Mouse (Mus musculus) CD4-positive helper T cell, adult 2 months (primary cell): ENCODE measurements around the gene Muc5b.
"Not testable (repeated sequence)": the region's sequence is repeated elsewhere in the genome, so short reads cannot be mapped to it uniquely, and the experiment has no call there.

Source experiments
- DNase-seq: peaks from one replicate; pipeline ENCODE4 v3.0.0-alpha.2; 2012; ENCODE audit warnings: low read depth, missing footprints, low spot score

Muc5b gene

GRCm38 (mm10) chr7:141838779-141839178 lies at the start of gene Muc5b:
Gene Muc5b, plus strand, starts transcription at chr7:141839070.
- no peak for DNase-seq

DNA sequence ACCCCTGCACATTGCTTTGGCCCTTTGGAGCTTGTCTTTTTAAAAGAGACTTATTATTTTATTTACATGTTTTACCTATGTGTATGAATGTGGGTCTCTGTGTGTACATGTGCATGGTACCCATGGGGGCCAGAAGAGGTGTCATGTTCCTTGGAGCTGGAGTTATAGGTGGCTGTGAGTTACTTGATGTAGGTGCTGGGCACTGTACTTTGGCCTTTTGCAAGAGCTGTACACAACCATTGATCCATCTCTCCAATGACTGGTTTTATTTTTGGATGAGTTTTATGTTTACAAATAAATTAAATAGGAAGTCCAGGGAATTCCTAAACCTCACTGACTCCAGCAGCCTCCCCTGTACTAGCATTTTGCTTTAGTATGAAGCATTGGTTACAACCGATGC lies 44.6 kb upstream of the Muc5b start:
- DNase-seq = no peak

DNA sequence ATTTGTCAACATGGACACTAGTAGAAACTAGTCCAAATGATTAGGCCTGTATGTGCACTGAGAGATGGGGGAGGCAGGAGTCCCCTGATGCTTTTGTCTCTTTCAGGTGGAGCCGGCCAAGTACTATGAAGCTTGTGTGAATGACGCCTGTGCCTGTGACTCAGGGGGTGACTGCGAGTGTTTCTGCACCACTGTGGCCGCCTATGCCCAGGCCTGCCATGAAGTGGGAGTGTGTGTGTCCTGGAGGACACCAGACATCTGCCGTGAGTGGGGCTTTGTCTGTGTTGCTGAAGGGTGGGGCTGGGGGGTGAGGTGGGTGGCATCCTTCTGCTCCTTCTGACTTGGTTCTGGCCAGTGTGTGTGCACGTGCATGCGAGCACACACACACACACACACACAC lies 35.7 kb upstream of the Muc5b start:
- no peak for DNase-seq

DNA sequence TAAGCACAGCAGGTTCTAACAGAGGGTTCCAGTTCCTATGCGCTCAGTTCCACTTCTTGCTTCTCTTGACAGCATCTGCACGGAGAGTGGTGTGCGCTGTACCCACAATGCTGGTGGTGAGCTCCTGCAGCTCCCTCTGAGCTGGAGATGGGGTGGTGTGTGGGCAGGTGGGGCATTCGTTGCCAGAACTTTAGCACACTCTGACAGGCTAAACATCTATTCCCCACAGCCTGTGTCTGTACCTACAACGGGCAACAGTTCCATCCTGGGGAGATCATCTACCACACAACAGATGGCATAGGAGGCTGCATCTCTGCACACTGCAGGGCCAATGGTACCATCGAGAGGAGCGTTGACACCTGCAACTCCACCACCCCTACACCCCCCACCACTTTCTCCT lies 33.5 kb upstream of the Muc5b start:
- no peak for DNase-seq

- DNase-seq = not testable (repeated sequence)
Measured at GRCm38 (mm10) chr7:141807823-141808222, 31.0 kb upstream of the Muc5b start.

DNA sequence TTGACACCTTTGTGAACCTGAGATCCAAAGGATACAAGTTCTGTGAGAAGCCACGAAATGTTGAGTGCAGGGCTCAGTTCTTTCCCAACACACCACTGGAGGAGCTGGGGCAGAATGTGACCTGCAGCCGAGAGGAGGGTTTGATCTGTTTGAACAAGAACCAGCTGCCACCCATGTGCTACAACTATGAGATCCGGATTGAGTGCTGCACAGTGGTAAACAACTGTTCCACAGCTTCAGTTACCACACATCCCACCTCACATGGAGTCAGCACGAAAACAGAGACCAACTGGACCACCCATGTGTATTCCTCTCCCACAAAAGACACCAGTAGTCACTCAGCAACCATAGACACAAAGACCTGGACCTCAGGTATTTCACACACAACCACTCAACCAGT lies 28.9 kb upstream of the Muc5b start:
- DNase-seq = not testable (repeated sequence)

GRCm38 (mm10) chr7:141813321-141813720 lies 25.5 kb upstream of the Muc5b start:
- DNase-seq = no peak

- no peak for DNase-seq
Measured at GRCm38 (mm10) chr7:141815361-141815760, 23.5 kb upstream of the Muc5b start.

DNA sequence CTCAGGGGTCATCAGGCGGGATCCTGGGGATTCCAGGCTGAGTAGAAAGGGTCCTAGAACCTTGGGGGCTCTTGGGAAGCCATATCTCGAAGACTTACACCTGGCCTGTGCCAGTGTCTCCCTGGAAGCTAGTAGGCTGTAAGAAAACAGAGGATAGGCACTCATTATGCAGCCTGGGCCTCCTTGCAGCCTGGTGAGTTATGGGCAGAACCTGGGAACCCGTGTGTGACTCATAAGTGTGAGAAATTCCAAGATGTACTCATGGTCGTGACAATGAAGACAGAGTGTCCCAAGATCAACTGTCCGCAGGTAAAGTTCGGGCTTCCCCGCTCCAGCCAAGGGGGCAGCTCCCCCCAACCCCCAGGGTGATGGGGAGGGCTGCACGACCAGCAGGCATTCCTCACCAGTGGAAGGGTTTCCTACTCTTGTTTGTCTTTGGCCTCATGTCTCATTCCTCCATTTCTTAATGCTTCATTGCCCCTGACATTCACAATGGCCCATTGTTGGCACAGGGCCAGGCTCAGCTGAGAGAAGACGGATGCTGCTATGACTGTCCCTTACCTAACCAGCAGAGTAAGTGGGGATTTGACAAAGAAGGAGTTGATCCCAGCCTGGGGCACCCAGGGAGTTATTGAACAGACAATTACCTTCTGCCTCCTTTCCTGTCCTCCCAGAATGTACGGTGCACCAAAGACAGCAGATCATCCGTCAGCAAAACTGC lies 21.4 kb upstream of the Muc5b start:
- no peak for DNase-seq

- no peak for DNase-seq
Measured at GRCm38 (mm10) chr7:141818267-141818666, 20.6 kb upstream of the Muc5b start.

GRCm38 (mm10) chr7:141822582-141823261 lies 16.1 kb upstream of the Muc5b start:
- DNase-seq = no peak

GRCm38 (mm10) chr7:141823699-141824098 lies 15.2 kb upstream of the Muc5b start:
- no peak for DNase-seq

GRCm38 (mm10) chr7:141824398-141824797 lies 14.5 kb upstream of the Muc5b start:
- no peak for DNase-seq

DNA sequence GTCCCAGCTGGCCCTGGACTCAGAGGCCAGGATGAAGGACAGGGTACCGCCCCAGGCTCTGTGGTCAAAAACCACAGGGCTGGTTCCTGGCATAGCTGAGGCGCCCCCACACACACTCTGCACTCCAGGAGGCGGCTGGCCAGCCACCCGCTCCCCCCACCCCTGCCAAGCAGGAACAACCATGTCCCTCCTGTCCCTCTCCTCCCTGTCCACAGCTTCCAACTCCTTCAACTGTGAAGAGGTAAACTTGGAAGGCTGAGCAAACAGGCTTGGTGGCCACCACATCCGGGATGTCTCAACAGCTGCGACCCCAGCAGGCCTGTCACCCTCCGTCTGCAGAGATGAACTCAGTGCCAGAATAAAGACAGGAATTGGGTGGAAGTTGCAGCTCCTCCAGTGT lies 2.9 kb upstream of the Muc5b start:
- DNase-seq = no peak

- DNase-seq = no peak
Measured at GRCm38 (mm10) chr7:141836423-141836822, 2.4 kb upstream of the Muc5b start.

DNA sequence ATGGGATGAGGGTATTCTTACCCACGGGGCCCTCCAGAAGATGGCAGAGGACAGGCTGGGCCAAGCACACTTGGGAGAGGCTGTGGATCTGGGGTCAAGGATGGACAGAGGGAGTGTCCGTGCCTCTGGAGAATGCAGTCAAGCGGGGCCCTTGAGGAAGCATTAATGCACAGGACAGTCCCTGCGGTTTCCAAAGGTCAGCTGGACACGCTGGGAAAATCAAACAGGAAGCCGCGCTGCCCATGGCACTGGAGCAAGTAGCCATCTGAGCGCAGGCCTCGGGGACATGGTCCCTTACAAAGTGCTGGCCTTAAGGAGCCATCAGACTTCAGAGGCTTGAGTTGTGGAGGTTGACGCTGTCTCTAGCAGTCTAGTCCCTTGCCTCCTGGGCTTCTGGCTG lies 1.5 kb downstream of the Muc5b start:
- DNase-seq = no peak

- no peak for DNase-seq
Measured at GRCm38 (mm10) chr7:141861046-141861445, 22.2 kb downstream of the Muc5b start.

DNA sequence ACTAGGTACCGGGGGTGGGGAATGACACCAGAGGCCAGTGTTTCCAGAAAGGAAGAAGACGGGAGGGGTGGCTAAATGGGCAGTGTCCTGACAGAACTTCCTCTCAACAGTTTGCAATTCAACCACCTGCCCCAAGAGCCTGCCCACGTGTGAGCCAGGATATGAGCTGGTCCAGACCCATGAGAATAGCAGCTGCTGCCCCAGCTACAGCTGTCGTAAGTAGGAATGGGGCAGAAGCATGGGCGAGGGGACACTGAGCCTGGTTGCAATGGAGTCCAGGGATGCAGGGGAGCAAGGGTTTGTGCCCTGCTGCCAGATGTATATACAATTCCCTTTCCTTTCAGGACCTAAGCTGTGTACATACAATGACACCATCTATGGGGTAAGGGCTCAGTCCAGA lies 30.8 kb downstream of the Muc5b start:
- DNase-seq = no peak

- no peak for DNase-seq
Measured at GRCm38 (mm10) chr7:141870553-141870952, 31.7 kb downstream of the Muc5b start.

- DNase-seq = no peak
Measured at GRCm38 (mm10) chr7:141874891-141875290, 36.0 kb downstream of the Muc5b start.

- DNase-seq = no peak
Measured at GRCm38 (mm10) chr7:141878813-141879212, 39.9 kb downstream of the Muc5b start.

DNA sequence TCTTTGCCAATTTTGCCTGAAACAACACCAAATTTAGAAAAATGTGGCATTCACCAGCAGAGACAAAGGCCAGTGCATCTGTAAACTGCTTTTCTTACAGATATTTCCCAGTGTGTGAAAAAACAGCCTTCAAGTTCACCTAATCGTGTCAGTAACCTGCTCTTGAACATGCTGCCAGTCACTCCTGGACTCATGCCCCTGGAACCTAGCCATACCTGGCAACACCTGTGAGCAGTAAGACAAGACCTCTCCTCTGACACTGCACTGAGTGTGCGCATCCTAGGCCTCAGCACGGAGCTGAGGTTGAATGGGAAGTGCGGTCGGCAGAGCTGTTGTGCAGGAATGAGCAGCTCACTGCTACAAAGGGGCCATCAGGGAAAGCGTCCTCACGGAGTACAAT lies 53.3 kb downstream of the Muc5b start:
- no peak for DNase-seq

DNA sequence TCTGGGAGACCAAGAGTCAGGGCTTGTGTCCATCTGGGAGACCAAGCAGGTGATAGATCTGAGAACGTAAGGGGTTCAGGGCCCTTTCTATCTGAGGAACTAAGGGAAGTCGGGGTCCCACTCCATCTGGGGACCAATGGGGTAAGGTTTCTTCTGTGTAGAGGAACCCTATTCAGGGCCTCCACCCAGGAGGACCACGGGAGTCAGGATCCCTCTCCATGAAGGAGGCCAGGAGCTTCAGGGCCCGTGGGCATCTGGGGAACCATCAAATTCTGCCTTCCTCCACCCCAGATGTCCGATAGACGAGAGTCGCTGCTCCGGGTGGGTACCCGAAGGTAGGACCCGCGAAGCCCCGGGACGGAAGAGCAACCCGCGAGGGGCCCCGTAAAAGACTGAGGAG lies 63.0 kb downstream of the Muc5b start:
- DNase-seq = no peak
